Mouse (Mus musculus) forebrain, embryonic 12.5 days (tissue): ENCODE data around the gene Med25. TPM values are rescaled to one million over a fixed set of nuclear protein-coding genes. Genes with fewer than 3 reads are reported as not detected.
A peak's percentile ranks its signal among the peaks of the same experiment; 100 is the strongest.
"Not testable (repeated sequence)": the region's sequence is repeated elsewhere in the genome, so short reads cannot be mapped to it uniquely, and the experiment has no call there.

ENCODE experiments used
- ATAC-seq: fragments of 200-750 bp; cut with Nextera tagmentation; 2 replicates; pipeline ENCODE4 v1.8.0; 2017; ENCODE audit warnings: moderate TSS enrichment; ENCODE audit not compliant: low FRiP score
- H3K27ac ChIP-seq: fragments of 300-500 bp; sonication (generic); 2 replicates; pipeline ENCODE4 v1.5.1; 2016; ENCODE audit warnings: mild to moderate bottlenecking
- H3K27me3 ChIP-seq: fragments of 300-500 bp; sonication (generic); 2 replicates; pipeline ENCODE4 v1.6.1; 2016; ENCODE audit warnings: mild to moderate bottlenecking
- H3K36me3 ChIP-seq: fragments of 300-500 bp; sonication (generic); replicated peaks from 2 replicates; pipeline ENCODE4 v1.6.1; 2016; ENCODE audit warnings: mild to moderate bottlenecking
- H3K4me1 ChIP-seq: fragments of 300-500 bp; sonication (generic); 2 replicates; pipeline ENCODE4 v1.6.1; 2016
- H3K4me2 ChIP-seq: fragments of 300-500 bp; sonication (generic); 2 replicates; pipeline ENCODE4 v1.6.1; 2016; ENCODE audit warnings: mild to moderate bottlenecking, moderate library complexity
- H3K4me3 ChIP-seq: fragments of 300-500 bp; sonication (generic); replicated peaks from 2 replicates; pipeline ENCODE4 v1.5.1; 2016; ENCODE audit warnings: mild to moderate bottlenecking
- H3K9ac ChIP-seq: fragments of 300-500 bp; sonication (generic); 2 replicates; pipeline ENCODE4 v1.6.1; 2016; ENCODE audit warnings: mild to moderate bottlenecking
- H3K9me3 ChIP-seq: fragments of 300-500 bp; sonication (generic); 2 replicates; pipeline ENCODE4 v1.6.1; 2016
- WGBS: fragments of 180-500 bp; shearing (Covaris S2); methylation state at CpG from one replicate; pipeline ENCODE4 v1.1.7; 2016; 5-methylcytosine and 5-hydroxymethylcytosine counted together
- polyA plus RNA-seq: library from polyadenylated mRNA; unstranded; fragments of >200 nt; fragmentation: Nextera tagmentation; extraction: Ambion mirVana; gene quantifications from 2 replicates; pipeline ENCODE4 v1.2.1, GENCODE M21; 2016

The Med25 gene
- polyA plus RNA-seq, 1 experiment from 2014 or later: 172 TPM

DNA sequence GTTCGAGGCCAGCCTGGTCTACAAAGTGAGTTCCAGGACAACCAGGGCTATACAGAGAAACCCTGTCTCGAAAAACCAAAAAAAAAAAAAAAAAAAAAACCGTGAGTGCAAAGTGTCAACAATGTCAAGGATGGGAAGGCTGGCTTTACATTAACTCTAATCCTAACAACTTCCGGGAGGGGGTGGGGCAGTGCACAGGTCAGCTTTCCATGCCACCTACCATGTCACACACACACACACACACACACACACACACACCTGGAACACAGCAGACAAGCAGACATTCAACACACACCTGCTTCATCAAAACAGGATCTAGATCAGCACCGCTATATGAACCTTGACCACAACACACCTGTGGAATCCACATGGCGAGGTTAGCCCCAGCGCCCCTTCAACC, 2.3 kb downstream of the Med25 start:
- ATAC-seq: no peak
- H3K9me3 ChIP-seq: no peaks in the 10 kb centered on the region
- 87% methylated on average over 7 of the region's 7 CpGs for WGBS
- peaks cover 39% of the 10 kb centered on the region for H3K4me1 ChIP-seq
- peak overlapping the region; percentile 89 for H3K9ac ChIP-seq
- peak overlapping the region; percentile 96 for H3K4me2 ChIP-seq
- peak overlapping the region; percentile 83; the same call in 1 of the 2 replicates for H3K4me3 ChIP-seq
- no peaks in the 10 kb centered on the region for H3K27me3 ChIP-seq
- H3K36me3 ChIP-seq: peaks cover 42% of the 10 kb centered on the region
- no peak overlapping the region for H3K27ac ChIP-seq

DNA sequence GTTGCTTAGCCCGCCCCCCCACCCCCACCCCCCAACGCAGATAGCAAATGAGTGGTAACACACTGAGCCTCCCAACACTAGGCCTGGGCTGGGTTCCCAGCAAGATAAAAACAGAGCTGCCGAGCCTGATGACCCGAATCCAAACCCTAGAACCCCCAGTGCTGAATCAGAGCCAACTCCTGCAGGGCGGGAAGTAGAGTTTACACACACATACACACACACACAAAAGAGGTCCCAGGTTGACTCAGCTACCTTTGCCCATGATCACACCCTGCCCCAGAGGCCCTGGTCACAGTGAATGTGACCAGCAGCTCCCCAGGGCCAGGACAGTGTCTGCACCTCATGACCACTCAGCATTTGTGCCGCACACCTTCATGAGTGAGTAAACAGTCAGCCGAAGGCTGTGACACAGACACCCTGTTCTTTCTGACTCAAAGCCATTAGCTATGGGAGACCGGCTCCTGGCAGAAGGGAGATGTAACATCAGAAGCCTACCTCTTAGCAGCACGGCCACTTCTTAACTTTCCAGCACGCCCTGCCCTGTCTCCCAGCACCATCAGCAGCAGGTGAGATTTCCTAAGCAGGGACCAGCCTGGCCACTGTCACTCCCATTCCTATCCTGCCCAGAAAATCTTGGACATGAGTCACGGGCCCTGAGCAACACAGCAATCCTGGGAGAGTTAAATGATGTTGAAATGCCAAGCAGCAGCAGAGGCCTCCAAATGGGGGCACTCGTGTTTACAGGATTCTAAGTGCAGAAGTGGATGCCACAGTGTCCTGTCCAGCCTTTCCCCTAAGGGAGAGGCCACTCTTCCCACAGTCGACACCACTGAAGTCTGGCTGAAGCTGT, 4.0 kb downstream of the Med25 start:
- Histone ChIP-seq H3K36me3 (peaks cover 57% of the 10 kb centered on the region), H3K4me2 (no peak overlapping the region), H3K4me3 (no peak overlapping the region), H3K4me1 (peaks cover 22% of the 10 kb centered on the region), H3K9ac (no peak overlapping the region; the same call in 1 of the 2 replicates), H3K27me3 (no peaks in the 10 kb centered on the region), H3K27ac (no peak overlapping the region), H3K9me3 (no peaks in the 10 kb centered on the region)
- 92% methylated on average over 13 of the region's 13 CpGs for WGBS
- ATAC-seq: no peak

DNA sequence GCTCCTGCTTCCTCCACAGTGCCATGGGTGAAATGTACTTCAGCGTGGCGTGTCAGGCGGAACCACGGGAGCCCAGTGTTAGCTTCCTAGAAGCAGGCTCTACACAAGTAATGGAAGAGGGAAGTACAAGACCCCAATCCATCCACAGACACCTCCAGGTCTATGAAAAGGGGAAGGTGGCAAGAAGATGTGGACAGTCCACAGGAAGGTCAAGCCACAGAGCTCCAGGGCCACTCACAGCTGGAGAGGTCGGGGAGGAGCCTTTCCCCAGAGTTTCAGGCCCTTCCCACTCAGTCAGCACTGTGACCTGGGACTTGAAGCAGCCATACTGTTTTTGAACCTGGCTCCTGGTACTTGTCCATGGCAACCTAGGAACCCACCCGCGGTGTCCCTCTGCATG, 5.5 kb downstream of the Med25 start:
- H3K4me2 ChIP-seq: no peak overlapping the region
- peaks cover 70% of the 10 kb centered on the region for H3K36me3 ChIP-seq
- no peak for ATAC-seq
- H3K27ac ChIP-seq: no peak overlapping the region
- H3K4me1 ChIP-seq: peaks cover 17% of the 10 kb centered on the region
- no peaks in the 10 kb centered on the region for H3K9me3 ChIP-seq
- WGBS: 87% methylated on average over 7 of the region's 7 CpGs
- H3K27me3 ChIP-seq: no peaks in the 10 kb centered on the region
- H3K9ac ChIP-seq: no peak overlapping the region
- H3K4me3 ChIP-seq: no peak overlapping the region

DNA sequence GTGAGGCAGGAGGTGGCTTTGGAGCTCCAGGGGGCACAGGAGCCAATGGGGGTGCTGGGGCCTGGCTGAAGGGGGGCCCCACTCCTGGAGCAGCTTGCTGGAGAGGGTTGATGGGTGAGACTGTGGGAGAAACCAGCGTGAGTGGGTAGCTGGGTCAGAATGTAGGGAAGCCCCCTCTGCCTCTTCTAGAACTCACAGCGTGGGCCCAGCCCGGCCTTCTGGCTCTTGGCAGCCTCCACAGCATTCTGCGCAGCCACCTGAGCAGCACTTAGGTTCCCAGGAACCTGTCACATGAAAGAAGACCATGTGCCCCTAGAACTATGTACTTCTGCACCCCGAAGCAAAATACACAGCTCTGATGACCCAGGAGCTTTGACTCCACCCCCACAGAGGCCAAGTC, 7.9 kb downstream of the Med25 start:
- H3K4me2 ChIP-seq: no peak overlapping the region
- no peaks in the 10 kb centered on the region for H3K9me3 ChIP-seq
- no peaks in the 10 kb centered on the region for H3K27me3 ChIP-seq
- no peak overlapping the region for H3K4me3 ChIP-seq
- peaks cover 85% of the 10 kb centered on the region for H3K36me3 ChIP-seq
- no peak for ATAC-seq
- no peak overlapping the region for H3K27ac ChIP-seq
- no peak overlapping the region for H3K9ac ChIP-seq
- H3K4me1 ChIP-seq: no peaks in the 10 kb centered on the region; the same call in 1 of the 2 replicates
- WGBS: 99% methylated on average over 5 of the region's 5 CpGs

DNA sequence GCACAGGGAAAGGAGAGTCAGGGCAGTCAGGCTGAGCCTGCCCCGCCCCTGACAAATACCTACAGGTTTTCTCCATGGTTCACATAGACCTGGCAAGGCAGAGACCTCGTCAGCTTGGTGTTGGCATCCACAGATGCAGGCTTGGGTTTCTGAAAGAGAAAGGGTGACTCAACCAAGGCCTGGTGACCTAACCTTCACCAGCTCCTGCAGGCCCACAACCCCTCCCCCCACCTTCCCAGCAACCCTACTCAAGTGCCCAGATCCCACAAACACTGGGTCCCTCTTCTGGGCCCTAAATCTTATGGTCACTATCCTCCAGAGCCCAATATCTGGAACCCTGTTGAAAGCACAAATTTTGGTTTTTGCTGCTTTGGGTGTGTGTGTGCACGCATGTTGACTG, 9.5 kb downstream of the Med25 start:
- Histone ChIP-seq H3K4me2 (no peak overlapping the region), H3K36me3 (peaks cover 85% of the 10 kb centered on the region), H3K27me3 (no peaks in the 10 kb centered on the region), H3K4me3 (no peak overlapping the region), H3K9me3 (no peaks in the 10 kb centered on the region), H3K9ac (no peak overlapping the region), H3K27ac (no peak overlapping the region), H3K4me1 (no peaks in the 10 kb centered on the region; the same call in 1 of the 2 replicates)
- no peak for ATAC-seq
- 93% methylated on average over 3 of the region's 3 CpGs for WGBS

DNA sequence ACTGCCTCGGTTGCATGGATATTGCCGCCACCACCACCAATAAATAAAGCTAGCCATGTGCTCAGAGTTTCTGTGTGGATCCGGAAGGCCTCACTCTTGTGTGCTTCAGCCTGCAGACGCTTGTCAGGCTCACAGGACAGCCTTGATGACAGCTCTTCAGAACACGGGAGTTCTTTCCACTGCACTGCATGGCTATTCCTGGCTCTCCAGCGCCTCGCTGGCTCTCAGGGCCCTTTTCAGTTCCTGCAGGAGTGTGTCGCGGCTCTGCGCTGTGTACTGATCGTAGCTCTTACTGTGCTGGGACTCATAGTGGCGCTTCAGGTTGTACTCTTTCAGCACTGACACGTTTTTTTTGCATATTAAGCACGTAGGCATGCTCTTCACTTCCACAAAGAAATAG, 14.7 kb downstream of the Med25 start:
- H3K36me3 ChIP-seq: peaks cover 70% of the 10 kb centered on the region
- no peaks in the 10 kb centered on the region for H3K9me3 ChIP-seq
- no peak overlapping the region for H3K27ac ChIP-seq
- H3K4me2 ChIP-seq: no peak overlapping the region
- no peaks in the 10 kb centered on the region for H3K27me3 ChIP-seq
- ATAC-seq: no peak
- 91% methylated on average over 14 of the region's 14 CpGs for WGBS
- peaks cover 1% of the 10 kb centered on the region; the same call in 1 of the 2 replicates for H3K4me1 ChIP-seq
- H3K9ac ChIP-seq: no peak overlapping the region
- no peak overlapping the region for H3K4me3 ChIP-seq

GRCm38 (mm10) chr7:44871774-44872173, 20.7 kb downstream of the Med25 start:
- H3K4me3 ChIP-seq, H3K4me2 ChIP-seq, H3K27me3 ChIP-seq, H3K9ac ChIP-seq, ATAC-seq, H3K27ac ChIP-seq, H3K9me3 ChIP-seq: not testable (repeated sequence)
- H3K4me1 ChIP-seq: peaks cover 30% of the 10 kb centered on the region
- WGBS: 90% methylated on average over 2 of the region's 2 CpGs
- H3K36me3 ChIP-seq: peaks cover 19% of the 10 kb centered on the region

DNA sequence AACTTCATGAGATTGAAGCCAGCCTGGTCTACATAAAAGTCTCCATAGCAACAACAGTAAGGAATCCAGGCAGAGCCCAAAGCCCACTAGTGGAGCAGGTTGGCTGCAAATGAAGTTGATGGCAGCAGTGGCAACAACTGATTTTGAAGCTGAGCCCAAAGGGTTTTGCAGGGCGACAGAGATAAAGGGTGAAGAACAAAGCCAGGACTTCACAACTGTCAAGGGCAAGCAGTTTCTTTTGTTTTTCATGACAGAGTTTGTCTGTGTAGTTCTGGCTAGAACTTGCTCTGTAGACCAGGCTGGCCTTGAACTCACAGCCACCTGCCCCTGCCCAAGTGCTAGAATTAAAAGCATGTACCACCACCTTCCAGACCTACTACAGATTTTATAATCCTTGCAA, 21.3 kb downstream of the Med25 start:
- ATAC-seq: no peak
- Histone ChIP-seq H3K9ac (no peak overlapping the region; the same call in 1 of the 2 replicates), H3K4me3 (no peak overlapping the region; the same call in 1 of the 2 replicates), H3K27ac (peak overlapping the region; percentile 42; the same call in 1 of the 2 replicates), H3K27me3 (no peaks in the 10 kb centered on the region), H3K4me1 (peaks cover 36% of the 10 kb centered on the region), H3K9me3 (no peaks in the 10 kb centered on the region), H3K4me2 (no peak overlapping the region), H3K36me3 (peaks cover 19% of the 10 kb centered on the region)
- WGBS: 48% methylated on average over 1 of the region's 1 CpGs

DNA sequence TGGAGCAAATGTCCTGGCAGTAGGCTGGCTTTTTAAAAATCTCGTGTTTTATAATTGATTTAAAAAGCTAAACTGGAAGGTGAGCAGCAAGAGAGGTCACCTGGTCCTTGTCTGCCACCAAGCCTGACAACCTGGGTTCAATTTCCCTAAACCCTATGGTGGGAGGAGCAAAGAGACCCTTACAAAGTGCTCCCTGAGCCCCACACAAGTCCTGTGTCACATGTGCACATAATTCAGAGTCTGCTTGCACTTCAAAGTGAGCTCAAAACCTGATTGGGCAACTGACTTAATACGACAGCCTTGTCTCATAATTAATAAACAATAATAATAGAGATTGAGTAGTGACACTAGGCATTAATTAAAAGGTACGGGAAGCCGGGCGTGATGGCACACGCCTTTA, 21.9 kb downstream of the Med25 start:
- peak overlapping the region; percentile 96 for H3K4me2 ChIP-seq
- H3K4me1 ChIP-seq: peaks cover 42% of the 10 kb centered on the region
- no peaks in the 10 kb centered on the region for H3K9me3 ChIP-seq
- 77% methylated on average over 6 of the region's 6 CpGs for WGBS
- ATAC-seq: no peak
- peak overlapping the region; percentile 100 for H3K27ac ChIP-seq
- H3K27me3 ChIP-seq: no peaks in the 10 kb centered on the region
- H3K4me3 ChIP-seq: peak overlapping the region; percentile 76
- peaks cover 18% of the 10 kb centered on the region for H3K36me3 ChIP-seq
- 0 out of 2 replicates have a peak overlapping the region, but pooled peaks have one; percentile 7 for H3K9ac ChIP-seq

DNA sequence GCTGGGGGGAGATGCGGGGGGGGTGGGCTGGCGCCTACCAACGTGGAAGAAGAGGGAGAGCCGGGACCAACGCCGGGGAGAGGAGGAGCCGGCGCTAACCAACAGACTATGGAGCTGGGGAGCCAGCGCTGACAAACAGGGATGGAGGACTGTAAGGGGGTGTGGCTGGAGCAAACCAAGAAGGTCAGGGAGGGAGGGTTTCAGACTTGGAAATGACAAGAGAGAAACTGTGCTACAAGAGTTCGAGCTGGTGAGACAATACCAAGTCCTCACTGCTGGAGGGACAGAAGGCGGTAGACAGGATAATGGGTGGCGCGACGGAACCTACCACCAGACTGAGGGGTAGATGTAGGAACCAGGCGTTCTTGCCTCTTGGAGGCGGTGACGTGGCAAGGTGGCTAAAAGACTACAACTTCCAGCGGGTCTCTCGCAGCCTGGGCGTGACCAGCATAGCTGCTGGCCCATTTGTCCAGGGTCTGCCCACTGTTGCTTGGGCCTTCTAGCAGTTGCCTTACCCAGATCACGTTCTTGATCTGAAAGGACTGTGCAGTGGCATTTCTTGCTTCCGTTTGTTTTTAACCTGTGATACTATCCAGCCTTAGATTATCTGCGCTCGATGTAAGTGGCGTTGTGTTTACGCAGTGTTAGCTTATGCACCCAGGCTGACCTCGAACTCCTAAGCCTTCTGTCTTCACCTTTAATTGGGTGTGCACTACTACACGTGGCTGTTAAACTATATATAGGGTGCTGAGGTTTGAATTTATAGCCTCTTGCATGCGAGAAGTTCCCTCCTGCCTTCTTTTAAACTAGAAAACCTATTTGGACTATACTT, 22.6 kb downstream of the Med25 start, which contains the start of gene Ptov1:
TSS of gene Ptov1 (minus strand) at position 92 of the 832 bp plus-strand sequence.
- WGBS: 10% methylated on average over 29 of the region's 29 CpGs
- peak; percentile 94 for ATAC-seq
- Histone ChIP-seq H3K27me3 (no peaks in the 10 kb centered on the region), H3K27ac (peak within 1 kb of the TSS; percentile 100), H3K9me3 (no peaks in the 10 kb centered on the region), H3K4me2 (peak within 1 kb of the TSS; percentile 96), H3K9ac (peak within 1 kb of the TSS; percentile 98), H3K36me3 (peaks cover 25% of the 10 kb centered on the region), H3K4me1 (peaks cover 48% of the 10 kb centered on the region), H3K4me3 (peak within 1 kb of the TSS; percentile 76)

DNA sequence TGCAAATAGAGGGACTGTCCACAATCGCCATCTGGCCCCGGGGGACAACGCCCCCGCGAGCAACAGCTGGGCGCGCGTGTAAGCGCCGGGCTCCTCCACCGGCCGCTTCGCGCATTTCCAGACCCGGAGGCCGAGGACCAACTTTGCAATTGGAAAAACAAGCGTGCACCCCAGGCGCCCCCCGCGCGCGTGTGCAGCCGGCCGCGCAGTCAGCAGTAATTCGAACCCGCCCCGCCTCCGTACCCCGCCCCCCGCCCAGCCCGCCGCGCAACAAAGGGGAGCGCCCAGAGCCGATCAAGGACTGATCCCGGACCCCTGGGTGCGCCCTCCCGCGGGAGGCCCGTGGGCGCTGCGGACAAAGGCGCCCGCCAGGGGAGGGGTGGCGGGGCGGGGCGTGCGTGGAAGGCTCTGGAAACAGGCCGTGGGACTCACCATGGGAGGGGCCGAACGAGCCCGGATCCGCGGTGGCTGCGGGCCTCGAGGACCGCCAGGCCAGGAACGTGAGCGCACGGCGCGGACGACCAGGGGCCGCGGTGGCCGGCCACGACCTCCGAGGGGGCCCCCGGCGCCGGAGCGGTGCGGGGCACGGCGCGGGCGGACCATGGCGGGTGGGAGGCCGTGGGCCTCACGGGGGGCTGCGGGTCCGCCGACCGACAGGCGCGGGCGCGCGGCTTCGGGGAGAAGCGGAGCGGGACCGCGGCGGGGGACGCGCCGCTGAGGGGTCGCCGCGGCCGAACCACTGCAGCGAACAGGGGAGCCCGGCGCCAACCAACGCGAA, 23.4 kb downstream of the Med25 start:
- Histone ChIP-seq H3K9me3 (no peaks in the 10 kb centered on the region), H3K4me3 (peak overlapping the region; percentile 76), H3K27me3 (no peaks in the 10 kb centered on the region), H3K9ac (peak overlapping the region; percentile 98), H3K4me2 (peak overlapping the region; percentile 96), H3K27ac (peak overlapping the region; percentile 100), H3K4me1 (peaks cover 53% of the 10 kb centered on the region), H3K36me3 (peaks cover 33% of the 10 kb centered on the region)
- ATAC-seq: peak; percentile 47
- WGBS: under 1% methylated on average over 94 of the region's 108 CpGs
